Mouse (Mus musculus): ENCODE data around the gene Ikzf1. TPM values are rescaled to one million over a fixed set of nuclear protein-coding genes. Genes with fewer than 3 reads are reported as not detected.

Ikzf1 gene
- total RNA-seq, 1 experiment from 2014 or later: 177 TPM

GRCm38 (mm10) chr11:11820737-11821136, 135.9 kb downstream of the Ikzf1 start:
- no peak for ATAC-seq (replicated peaks; ENCODE audit: insufficient number of reproducible peaks, low FRiP score, low TSS enrichment, poor library complexity, severe bottlenecking)

DNA sequence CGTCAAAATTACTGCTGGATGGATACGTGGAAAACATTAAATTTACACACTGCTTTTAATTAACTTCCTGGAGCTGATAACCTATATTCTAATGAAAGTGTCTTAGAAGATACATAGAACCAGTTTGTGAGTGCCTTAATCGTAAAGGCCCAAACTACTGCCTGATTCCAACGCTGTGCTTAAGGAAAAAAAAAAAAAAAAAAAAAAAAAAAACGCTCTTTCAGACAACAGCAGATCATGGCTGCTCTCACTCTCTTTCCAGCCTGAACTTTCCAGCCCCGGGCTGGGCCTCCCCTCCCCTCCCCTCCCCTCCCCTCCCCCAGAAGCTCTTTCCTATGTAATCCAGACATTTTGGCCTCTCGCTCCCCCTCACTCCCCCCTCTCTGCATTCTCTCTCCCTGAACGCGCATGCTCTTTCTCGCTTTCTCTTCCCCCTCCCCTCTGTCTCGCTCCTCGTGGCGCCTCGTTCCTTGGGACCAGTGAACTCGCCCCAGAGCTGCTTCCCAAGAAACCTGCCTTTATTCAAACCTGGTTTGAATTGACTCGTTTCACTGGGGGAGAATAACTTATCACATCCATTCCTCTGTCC, 136.7 kb downstream of the Ikzf1 start:
- no peak for ATAC-seq (replicated peaks; ENCODE audit: insufficient number of reproducible peaks, low FRiP score, low TSS enrichment, poor library complexity, severe bottlenecking)

Other genes with a start within 250 kb of the Ikzf1 start
- 0.86 to 2.5 TPM (median 2.2 TPM) in 3 replicates for gene Spata48, start 222.9 kb upstream of the Ikzf1 start, total RNA-seq (2017)
- 0.11 to 1.3 TPM (median 0.48 TPM) in 3 replicates for gene Zpbp, start 222.6 kb upstream of the Ikzf1 start, total RNA-seq (2017)
- not detected in 3 replicates for gene 4930512M02Rik, start 57.2 kb upstream of the Ikzf1 start, total RNA-seq (2017)
- 1.8 to 4.7 TPM (median 4.7 TPM) in 3 replicates for gene Fignl1, start 124.0 kb downstream of the Ikzf1 start, total RNA-seq (2017)
- not detected in 3 replicates for gene Ddc, start 213.1 kb downstream of the Ikzf1 start, total RNA-seq (2017)